Mouse (Mus musculus): ENCODE measurements around the gene Sergef. TPM values are rescaled to one million over a fixed set of nuclear protein-coding genes. Genes with fewer than 3 reads are reported as not detected.

Gene Sergef
- total RNA-seq, 2 experiments from 2014 or later = 21.9 to 22.1 TPM

DNA sequence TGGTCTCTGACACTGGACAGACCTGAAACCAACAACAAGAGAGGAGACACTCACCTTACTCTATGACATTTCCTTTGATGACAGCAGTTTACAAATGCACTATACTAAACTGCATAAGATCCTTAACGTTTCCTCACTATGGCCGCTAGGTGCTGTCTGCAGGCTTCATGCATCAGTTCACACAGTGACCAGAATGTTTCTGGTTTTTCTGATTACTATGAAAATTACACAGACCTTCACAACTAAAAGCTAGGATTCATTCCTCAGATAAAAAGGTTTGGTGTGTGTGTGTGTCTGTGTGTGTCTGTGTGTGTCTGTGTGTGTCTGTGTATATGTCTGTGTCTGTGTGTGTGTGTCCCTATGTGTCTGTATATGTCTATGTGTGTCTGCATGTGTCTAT is 63.7 kb downstream of the Sergef start:
- no peak for DNase-seq

DNA sequence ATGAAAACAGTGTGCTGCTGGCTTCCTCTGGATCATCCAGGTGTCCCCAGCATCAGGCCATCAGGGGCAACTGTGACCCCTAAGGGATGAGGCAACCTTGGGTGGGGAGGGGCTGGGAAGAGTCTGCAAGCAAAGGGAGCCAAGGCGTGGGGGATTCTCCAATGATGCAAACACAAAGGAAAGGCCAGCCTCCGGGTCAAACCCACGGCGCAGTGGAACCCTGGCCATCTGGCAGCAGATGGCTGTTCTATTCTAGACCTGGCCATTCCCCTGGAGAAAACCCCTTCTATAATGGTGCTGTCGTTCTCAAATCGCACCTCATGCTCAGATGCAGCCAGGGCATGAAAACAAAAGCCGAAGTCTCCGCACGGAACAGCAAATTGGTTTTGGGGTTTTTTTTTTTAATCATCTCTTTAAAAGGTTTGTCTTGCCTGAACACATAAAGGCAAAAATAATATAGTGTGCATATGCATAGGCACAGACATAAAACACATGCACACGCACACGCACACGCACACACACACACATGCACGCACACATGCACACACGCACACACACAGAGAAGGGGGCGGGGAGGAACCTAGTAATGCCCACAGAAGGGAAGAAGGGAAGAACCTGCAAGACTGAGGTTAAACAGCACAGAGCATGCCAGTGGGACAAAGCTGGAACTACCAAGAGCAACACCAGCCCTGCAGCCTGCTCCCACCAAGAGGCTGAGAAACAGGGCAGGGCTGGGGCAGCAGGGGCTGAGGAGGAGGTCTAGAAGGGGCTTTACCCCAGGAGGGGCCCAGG is 66.6 kb downstream of the Sergef start:
- DNase-seq = no peak

DNA sequence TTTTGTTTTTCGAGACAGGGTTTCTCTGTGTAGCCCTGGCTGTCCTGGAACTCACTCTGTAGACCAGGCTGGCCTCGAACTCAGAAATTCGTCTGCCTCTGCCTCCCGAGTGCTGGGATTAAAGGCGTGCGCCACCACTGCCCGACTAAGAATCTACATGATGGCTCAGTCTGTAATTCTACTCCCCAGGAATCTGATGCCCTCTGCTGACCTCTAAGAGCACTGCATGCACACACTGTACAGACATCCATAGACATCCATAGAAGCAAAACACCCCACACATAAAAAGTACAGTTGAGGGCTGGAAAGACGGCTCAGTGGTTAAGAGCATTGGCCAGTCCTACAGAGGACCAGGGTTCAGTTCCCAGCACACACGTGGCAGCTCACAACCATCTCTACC is 70.1 kb downstream of the Sergef start:
- peak; percentile 64 to 72 for DNase-seq

DNA sequence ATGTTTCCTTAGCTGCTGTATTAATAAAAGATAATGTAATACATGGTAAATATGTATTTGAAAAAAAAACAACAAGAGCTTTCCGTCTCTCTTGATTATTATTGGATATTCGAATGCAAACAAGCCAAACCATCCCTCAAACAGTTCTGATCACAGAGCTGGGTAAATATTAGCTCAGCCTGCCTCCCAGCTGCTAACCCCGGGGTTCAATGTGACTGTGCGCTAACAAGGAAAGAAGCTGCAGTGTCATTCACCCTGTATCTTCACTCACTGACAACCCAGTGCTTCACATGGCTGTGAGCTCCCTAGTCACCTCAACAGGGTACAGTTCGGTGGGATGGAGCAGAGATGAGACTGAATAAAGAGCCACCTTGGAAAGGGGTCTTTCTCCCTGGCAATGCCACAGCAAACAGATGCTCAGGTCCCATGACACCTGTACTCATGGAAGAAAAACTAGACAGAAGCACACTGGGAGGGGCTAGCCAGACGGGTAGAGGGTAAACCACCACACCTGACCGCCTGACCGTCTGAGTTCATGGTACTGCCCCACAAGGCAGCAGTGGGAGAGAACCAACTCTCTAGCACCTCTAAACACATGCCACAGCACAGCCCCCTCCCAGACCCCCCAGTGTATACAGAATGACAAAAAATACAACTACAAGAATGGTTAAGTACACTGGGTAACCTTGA is 73.1 kb downstream of the Sergef start:
- DNase-seq = no peak

DNA sequence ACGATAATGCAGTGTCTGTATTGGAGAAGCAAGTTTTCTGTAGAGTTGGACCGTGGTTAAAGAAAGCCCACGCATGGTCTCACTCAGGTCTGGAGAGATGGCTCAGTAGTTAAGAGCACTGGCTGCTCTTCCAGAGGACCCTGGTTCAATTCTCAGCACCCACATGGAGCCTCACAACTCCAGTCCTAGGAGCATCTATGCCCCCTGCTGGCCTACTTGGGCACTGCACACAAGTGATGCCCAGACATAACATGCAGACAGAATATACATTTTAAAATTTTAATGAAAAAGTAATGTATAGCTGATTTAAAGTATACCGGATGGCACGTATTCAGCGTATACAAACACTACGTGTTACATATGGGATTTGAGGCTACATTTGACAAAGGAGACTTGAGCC is 74.2 kb downstream of the Sergef start:
- DNase-seq = no peak

DNA sequence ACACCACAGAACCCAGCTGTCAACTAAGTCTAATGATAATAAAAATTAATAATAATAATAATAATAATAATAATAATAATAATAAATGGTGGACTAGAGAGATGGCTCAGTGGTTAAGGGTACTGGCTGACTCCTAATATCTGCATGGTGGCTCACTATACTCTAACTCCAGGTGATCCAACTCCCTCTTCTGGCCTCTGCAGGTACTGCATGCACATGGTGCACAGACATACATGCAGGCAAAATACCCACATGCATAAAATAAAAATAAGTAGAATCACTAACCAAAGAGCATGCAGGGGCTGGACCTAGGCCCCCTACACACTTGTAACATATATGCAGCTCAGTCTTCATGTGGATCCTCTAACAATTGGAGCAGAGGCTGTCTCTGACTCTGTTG is 75.8 kb downstream of the Sergef start:
- no peak for DNase-seq

DNA sequence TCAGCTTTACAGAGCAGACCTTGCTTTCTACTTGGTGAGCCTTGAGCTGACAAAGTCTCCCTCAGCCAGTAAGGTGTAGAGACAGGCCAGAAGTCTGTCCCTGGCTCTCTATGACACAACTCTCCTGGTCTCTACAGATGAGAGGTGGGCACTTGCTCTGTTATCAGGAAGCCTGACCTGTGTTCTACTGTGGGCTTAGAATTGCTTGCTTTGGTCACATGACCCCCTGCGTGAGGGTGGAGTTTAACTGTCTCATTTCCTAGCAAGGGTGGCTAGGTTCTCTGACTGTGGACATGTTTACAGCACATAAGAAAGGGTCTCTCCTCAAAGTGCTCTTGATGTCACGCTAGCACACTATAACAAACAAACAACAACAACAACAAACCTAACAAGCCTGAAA is 79.5 kb downstream of the Sergef start:
- DNase-seq = no peak

DNA sequence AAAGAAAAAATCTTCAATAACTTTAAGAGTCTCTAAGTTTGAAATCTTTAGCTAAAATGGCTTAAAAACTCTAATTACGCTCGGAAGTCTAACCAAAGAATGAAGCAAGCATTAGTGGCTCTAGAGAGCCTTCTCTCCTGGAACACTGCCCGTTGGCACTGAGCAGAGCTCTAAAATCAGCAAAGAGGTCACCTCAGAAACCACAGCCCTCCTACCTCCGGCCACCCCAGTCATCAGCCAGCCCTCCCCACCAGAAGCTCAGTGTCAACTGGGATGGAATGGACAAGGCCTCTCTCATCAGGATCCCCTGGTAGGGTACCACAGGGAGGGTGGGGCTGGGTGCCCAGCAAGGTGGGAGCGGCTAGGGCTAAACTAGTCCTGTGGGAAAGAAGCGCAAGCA is 80.0 kb downstream of the Sergef start:
- DNase-seq = peak; percentile 79 to 81

DNA sequence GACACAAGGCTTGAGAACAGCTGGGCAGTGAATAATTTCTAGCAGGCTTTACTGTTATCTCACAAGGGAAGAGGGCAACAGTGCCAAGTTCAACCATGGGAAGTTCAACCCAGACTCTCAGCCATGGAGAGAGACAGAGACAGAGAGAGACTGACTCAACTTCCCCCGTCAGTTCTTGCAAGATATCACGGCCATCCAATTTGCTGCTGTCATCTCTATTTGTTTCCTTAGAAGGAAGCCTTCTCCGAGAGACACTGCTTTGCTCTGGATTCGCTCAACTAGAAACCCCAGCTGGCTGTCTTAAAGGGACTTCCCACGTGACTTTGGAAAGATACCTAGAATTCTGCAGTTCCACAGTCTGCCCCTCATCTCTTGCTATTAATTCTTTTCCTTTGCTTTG is 80.6 kb downstream of the Sergef start:
- no peak for DNase-seq

DNA sequence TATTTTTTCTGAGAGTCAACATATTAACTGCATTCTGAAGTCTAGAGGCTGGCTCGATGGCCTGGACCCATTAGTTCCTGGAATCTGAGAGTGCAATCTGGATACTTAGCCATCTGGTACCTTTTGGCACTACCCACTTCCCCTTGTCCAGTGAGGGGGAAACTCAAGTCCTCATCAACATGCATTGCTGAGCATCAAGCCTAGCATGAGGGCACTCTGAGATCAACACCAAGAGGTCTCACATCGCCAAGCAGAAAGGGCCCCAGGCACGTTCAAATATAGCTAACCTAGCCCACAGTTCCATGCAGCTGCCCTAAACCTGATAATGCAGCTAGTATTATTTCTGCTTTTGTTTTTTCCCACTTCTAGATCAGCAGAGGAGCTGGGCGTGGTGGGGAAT is 81.6 kb downstream of the Sergef start:
- DNase-seq = no peak

DNA sequence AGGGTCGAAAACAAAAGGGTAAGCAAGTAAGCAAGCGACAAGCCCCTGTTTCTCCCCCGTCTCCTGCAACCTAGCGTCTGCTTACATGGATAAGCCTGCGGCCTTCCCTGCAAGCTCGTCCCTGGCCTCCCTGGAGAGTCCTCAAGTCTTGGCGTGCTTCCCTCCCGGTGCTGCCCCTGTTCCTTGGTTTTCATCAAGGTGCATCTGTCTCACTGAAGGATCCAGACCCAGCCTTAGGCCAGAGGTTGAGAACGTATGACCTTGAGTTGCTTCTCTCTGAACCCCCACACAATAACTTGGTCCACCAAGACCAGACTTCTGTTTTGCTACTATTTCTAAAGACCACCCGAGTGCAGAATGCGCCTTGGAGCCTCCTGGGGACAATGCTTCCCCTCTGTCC is 82.2 kb downstream of the Sergef start:
- no peak for DNase-seq

DNA sequence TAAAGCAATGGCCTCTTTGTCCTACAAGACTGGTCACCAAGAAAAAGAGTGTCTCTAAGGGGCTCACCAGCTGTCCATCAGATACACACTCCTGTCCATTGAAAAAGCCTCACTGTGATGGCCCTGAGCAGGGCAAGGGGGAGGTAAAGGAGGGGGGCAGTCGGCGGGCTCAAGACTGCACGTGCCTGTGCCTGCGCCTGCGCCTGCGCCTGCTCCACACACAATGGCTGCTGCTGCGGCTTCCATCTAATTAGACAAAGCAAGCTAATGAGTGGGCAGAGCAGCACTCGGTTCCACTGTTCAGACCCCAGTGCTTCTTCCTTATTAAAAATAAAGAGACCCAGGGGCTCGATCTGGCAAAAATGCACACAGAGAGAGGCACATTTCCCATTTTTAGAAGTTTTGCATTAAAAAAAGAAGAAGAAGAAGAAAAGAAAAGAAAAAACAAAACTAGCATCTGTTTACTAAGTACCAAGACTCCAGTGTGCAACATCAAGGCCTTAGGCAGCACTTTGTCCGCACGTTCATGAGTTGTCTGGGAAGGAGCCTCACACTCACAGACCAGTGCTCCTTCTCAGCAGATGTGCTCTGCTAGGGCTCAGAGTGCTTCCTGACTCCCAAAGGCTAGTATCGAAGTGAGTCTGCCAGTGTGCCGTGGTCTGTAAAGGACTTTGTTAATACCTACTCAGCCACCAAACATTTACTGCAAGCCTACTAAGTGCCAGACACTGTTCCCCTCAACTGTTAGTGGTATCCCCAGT is 83.1 kb downstream of the Sergef start:
- DNase-seq = no peak

DNA sequence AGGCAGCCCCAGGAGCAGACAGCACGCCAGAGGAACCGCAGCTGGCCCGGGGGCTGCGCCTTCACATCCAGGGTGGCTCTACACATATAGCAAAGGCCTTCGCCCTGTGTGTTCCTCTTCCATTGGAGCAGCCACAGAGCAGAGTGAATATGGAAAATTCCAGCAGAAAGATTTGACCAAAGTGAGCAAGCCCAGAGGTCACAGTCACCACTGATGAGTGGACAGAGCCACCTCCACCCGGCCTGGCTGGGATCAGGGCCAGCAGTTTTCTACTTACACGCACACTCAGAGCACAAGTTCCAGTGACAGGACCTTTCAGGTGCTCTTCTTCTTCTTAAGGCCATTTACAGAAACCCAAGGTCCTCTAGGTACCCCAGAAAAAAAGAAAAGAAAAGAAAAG is 83.9 kb downstream of the Sergef start:
- peak; percentile 70 for DNase-seq

DNA sequence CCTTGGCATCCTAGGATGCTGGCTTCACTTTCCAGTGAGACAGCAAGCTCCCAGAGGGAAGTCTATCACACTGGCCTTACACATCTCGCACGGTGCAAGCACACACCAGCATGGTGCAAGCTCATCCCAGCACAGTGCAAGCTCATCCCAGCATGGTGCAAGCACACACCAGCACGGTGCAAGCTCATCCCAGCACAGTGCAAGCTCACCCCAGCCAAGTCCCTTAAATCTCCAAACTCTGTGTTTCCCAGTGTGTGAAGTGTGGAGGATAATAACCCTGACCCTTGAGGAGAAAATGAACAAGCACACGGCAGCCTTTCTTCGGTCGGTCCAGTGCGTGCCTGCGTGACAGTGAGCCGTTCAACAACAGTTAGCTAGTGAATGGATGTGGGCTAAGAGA is 84.8 kb downstream of the Sergef start:
- DNase-seq = no peak

DNA sequence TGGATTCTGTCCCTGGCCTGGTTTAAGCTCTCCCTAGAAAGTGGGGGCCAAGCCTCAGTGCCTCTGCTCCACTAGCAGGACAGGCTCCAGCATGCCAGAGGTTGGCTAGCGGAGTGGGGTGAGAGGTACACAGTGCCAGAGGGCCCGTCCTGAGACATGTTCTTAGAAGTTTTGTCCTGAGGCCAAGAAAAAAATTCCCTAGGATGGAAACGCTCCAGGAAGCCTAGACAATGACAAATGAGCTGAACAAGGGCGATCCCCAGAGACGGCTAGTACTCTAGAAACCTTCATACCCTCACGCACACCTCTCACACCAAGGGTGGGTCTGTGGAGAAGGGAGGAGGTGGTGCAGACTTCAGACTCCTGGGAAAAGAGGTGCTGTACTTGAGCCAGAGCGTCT is 85.6 kb downstream of the Sergef start:
- DNase-seq = peak; percentile 60 to 65

DNA sequence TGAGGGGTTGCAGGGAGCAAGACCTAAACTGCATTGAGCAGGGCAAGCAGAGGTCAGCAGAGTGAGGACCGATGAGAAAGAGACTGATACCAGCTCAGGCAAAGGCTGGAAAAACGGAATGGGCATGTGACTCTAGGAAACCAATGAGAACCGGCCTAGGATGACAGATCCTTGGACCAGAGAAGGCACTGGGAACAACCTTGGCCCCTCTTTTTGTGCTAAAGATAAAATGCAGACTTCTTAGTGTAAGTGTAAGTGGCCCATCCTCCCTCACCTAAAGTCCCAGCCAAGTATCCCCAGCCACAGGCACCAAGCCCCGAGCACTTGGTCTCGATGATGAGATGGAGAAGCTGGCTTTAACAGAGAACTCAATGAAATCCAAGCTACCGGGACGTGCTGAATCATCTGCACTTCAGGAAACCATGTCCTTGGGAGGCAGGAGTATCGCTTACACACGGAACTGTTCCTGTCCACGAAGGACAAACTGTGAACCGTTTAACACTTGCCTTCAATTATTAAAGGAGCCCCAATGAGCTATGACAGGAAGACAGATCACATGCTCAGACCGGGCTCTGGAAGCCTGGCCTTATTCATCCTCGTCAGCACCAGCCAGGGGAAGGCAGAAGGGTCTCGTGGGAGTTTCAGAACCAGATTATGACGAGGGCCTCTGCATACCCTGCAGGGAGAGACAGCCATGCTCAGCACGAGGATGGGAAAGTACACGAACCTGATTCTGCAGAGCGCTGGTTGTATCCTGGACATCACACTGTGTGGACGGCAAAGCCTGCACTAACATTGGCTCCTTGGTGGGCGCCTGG is 87.5 kb downstream of the Sergef start:
- DNase-seq = peak; percentile 37 to 44

DNA sequence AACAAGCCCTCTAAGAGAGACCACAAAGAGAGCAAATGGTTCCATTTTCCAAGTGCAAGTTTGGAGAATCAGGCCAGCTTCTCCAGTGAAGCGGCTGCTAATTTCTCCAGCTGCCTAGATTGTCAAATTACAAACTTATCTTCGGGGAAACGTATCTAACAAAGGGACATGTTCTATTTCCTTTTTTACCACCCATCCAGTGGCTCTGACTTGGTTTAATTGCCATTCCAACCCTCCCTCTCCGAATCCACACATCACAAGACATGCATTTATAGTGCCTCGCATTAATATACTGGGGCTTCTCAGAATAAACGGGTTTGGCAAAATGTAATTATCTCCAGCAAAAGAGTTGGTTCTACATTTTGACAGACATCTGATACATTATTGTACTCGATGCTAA is 88.4 kb downstream of the Sergef start:
- DNase-seq = no peak

DNA sequence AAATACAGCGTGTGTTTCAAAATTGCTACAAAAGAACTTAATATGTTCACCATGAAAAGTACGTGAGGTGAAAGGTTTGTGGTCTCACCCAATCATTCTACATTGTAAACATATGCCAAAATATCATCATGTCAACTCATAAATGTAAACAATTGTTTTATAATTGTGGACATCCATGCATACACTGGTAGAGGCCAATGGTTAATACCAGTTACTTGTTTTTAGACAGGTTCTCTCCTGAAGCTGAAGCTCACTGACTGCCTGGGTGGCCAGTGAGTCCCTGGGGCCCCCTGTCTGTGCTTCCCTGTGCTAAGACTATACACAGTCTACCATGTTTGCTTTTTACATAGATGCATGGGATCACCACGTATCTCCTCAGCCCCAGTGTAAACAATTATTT is 91.5 kb downstream of the Sergef start:
- DNase-seq = no peak

DNA sequence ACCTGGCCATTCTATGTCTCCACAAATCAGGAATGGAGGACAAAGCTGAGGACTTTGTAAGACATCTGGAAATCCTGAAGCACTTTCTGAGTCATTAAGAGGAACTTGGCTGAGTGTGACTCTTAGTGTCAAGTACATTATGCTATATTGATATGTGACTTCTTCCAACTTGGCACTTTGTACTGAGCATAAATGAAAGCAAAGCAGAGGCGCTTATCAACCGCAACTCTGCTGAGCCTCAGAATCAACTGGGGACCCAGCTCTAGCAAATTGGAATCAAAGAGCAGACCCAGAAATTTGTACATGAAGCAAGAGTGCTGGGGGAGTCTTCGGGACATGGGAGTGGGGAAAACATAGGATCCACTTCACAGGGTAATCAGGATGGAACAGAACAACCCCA is 92.0 kb downstream of the Sergef start:
- DNase-seq = no peak

DNA sequence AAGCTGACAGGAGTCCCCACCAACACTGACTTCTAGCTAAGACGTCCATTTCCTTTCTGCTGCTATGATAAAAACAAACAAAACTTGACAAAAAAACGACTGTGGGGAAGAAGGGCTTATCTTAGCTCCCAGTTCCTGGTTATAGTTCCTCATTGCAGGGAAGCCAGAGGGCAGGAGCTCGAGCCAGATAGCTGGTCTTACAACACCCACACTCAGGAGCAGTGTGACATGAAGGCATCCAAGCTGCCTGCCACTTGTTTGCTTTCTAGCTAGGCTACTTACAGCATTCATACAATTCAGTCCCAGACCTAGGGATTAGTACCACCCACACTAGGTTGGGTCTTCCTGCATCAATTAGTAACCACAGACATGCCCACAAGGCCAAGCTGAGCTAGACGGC is 93.1 kb downstream of the Sergef start:
- no peak for DNase-seq

DNA sequence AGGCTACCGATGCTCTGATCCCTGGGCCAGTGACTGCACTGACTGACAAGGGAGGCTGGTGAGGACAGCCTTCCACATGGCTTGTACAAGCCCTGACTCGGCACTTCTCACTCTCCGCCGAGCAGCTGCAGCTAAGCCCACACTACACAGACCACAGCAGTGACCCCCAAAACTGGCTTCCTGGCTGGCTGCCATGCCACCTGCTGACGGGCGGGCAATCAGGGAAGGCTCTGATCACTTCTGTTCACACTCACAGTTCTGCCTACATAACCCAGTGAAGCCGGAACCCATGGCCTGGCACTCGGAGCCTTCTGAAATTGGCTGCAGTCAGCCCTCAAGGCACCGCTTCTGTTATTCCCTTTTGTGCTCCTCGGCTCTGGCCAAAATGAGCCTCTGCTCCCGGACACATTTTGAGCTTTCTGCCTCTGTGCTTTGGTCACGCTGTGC is 95.4 kb downstream of the Sergef start:
- no peak for DNase-seq

DNA sequence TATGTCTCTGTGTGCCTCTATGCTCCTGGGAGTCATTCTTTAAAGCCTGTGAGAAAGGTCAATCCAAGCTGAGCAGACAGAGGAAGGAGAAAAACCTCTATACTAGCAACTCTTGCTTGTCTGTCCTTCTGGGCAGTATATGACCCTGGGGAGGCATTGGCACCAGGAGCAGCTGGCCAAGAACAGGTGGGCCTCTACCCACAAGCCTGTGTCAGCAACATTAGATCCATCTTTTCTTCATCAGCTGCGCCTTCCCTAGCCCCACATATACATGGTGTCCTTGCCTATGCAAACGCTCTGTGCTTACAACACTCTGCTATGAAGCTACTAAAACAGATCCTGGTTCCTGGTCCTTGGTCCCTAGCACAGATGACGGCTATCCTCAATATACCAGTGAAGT is 97.5 kb downstream of the Sergef start:
- DNase-seq = no peak
